Mouse (Mus musculus): ENCODE results near the gene Rcvrn. TPM values are rescaled to one million over a fixed set of nuclear protein-coding genes. Genes with fewer than 3 reads are reported as not detected.

Rcvrn gene
- polyA plus RNA-seq, 1 experiment from 2014 or later: not detected

GRCm38 (mm10) chr11:67653521-67654090 is 41.5 kb upstream of the Rcvrn start:
- H3K36me3 ChIP-seq (ENCODE audit: control insufficient read depth, insufficient read depth, low read length): no peaks in the 10 kb centered on the region
- no peak overlapping the region for H3K4me3 ChIP-seq (ENCODE audit: low read depth, low read length)
- H3K4me2 ChIP-seq: no peak overlapping the region
- H3K4me1 ChIP-seq (ENCODE audit: control insufficient read depth, insufficient read depth, low read length): peaks cover 6% of the 10 kb centered on the region; the same call in 1 of the 2 replicates
- H3K9ac ChIP-seq (ENCODE audit: low read depth, low read length): no peak overlapping the region
- no peak for ATAC-seq (replicated peaks; ENCODE audit: insufficient number of reproducible peaks, low FRiP score, low TSS enrichment)
- WGBS (ENCODE audit: insufficient replicate concordance): 76% methylated on average over 9 of the region's 9 CpGs
- no peaks in the 10 kb centered on the region for H3K9me3 ChIP-seq (replicated peaks; ENCODE audit: control insufficient read depth, low read length)
- H3K27ac ChIP-seq (ENCODE audit: low read depth, low read length): no peak overlapping the region
- 0 out of 2 replicates have a peak, but pooled peaks cover 3% of the 10 kb centered on the region for H3K27me3 ChIP-seq (ENCODE audit: control insufficient read depth, insufficient read depth, low read length)

GRCm38 (mm10) chr11:67654514-67654913 is 40.6 kb upstream of the Rcvrn start:
- 73% methylated on average over 4 of the region's 4 CpGs for WGBS (ENCODE audit: insufficient replicate concordance)
- Histone ChIP-seq H3K4me3 (ENCODE audit: low read depth, low read length) (no peak overlapping the region), H3K36me3 (ENCODE audit: control insufficient read depth, insufficient read depth, low read length) (no peaks in the 10 kb centered on the region), H3K4me1 (ENCODE audit: control insufficient read depth, insufficient read depth, low read length) (peaks cover 6% of the 10 kb centered on the region; the same call in 1 of the 2 replicates), H3K27me3 (ENCODE audit: control insufficient read depth, insufficient read depth, low read length) (0 out of 2 replicates have a peak, but pooled peaks cover 3% of the 10 kb centered on the region), H3K27ac (ENCODE audit: low read depth, low read length) (no peak overlapping the region), H3K9me3 (replicated peaks; ENCODE audit: control insufficient read depth, low read length) (no peaks in the 10 kb centered on the region), H3K9ac (ENCODE audit: low read depth, low read length) (no peak overlapping the region), H3K4me2 (no peak overlapping the region)
- ATAC-seq (replicated peaks; ENCODE audit: insufficient number of reproducible peaks, low FRiP score, low TSS enrichment): no peak

- H3K27me3 ChIP-seq (ENCODE audit: control insufficient read depth, insufficient read depth, low read length): 0 out of 2 replicates have a peak, but pooled peaks cover 3% of the 10 kb centered on the region
- 65% methylated on average over 17 of the region's 17 CpGs for WGBS (ENCODE audit: insufficient replicate concordance)
- no peaks in the 10 kb centered on the region for H3K36me3 ChIP-seq (ENCODE audit: control insufficient read depth, insufficient read depth, low read length)
- H3K4me2 ChIP-seq: no peak overlapping the region
- no peak for ATAC-seq (replicated peaks; ENCODE audit: insufficient number of reproducible peaks, low FRiP score, low TSS enrichment)
- H3K4me1 ChIP-seq (ENCODE audit: control insufficient read depth, insufficient read depth, low read length): peaks cover 6% of the 10 kb centered on the region; the same call in 1 of the 2 replicates
- no peak overlapping the region for H3K9ac ChIP-seq (ENCODE audit: low read depth, low read length)
- no peak overlapping the region for H3K4me3 ChIP-seq (ENCODE audit: low read depth, low read length)
- no peak overlapping the region for H3K27ac ChIP-seq (ENCODE audit: low read depth, low read length)
- no peaks in the 10 kb centered on the region for H3K9me3 ChIP-seq (replicated peaks; ENCODE audit: control insufficient read depth, low read length)
Measured at GRCm38 (mm10) chr11:67655236-67655959, 39.7 kb upstream of the Rcvrn start.

- Histone ChIP-seq H3K4me1 (ENCODE audit: control insufficient read depth, insufficient read depth, low read length) (peaks cover 6% of the 10 kb centered on the region; the same call in 1 of the 2 replicates), H3K27me3 (ENCODE audit: control insufficient read depth, insufficient read depth, low read length) (0 out of 2 replicates have a peak, but pooled peaks cover 3% of the 10 kb centered on the region), H3K4me2 (no peak overlapping the region), H3K9me3 (replicated peaks; ENCODE audit: control insufficient read depth, low read length) (no peaks in the 10 kb centered on the region), H3K27ac (ENCODE audit: low read depth, low read length) (no peak overlapping the region), H3K9ac (ENCODE audit: low read depth, low read length) (no peak overlapping the region), H3K36me3 (ENCODE audit: control insufficient read depth, insufficient read depth, low read length) (no peaks in the 10 kb centered on the region), H3K4me3 (ENCODE audit: low read depth, low read length) (no peak overlapping the region)
- ATAC-seq (replicated peaks; ENCODE audit: insufficient number of reproducible peaks, low FRiP score, low TSS enrichment): no peak
- 82% methylated on average over 7 of the region's 7 CpGs for WGBS (ENCODE audit: insufficient replicate concordance)
Measured at GRCm38 (mm10) chr11:67656366-67656765, 38.8 kb upstream of the Rcvrn start.

- H3K36me3 ChIP-seq (ENCODE audit: control insufficient read depth, insufficient read depth, low read length): no peaks in the 10 kb centered on the region
- no peak for ATAC-seq (replicated peaks; ENCODE audit: insufficient number of reproducible peaks, low FRiP score, low TSS enrichment)
- 0 out of 2 replicates have a peak, but pooled peaks cover 3% of the 10 kb centered on the region for H3K27me3 ChIP-seq (ENCODE audit: control insufficient read depth, insufficient read depth, low read length)
- H3K4me3 ChIP-seq (ENCODE audit: low read depth, low read length): no peak overlapping the region
- 81% methylated on average over 9 of the region's 9 CpGs for WGBS (ENCODE audit: insufficient replicate concordance)
- H3K27ac ChIP-seq (ENCODE audit: low read depth, low read length): no peak overlapping the region
- H3K9me3 ChIP-seq (replicated peaks; ENCODE audit: control insufficient read depth, low read length): no peaks in the 10 kb centered on the region
- peaks cover 6% of the 10 kb centered on the region; the same call in 1 of the 2 replicates for H3K4me1 ChIP-seq (ENCODE audit: control insufficient read depth, insufficient read depth, low read length)
- no peak overlapping the region for H3K9ac ChIP-seq (ENCODE audit: low read depth, low read length)
- no peak overlapping the region for H3K4me2 ChIP-seq
Measured at GRCm38 (mm10) chr11:67656811-67657210, 38.3 kb upstream of the Rcvrn start.

GRCm38 (mm10) chr11:67657685-67658382 is 37.3 kb upstream of the Rcvrn start:
- no peak for ATAC-seq (replicated peaks; ENCODE audit: insufficient number of reproducible peaks, low FRiP score, low TSS enrichment)
- no peaks in the 10 kb centered on the region for H3K9me3 ChIP-seq (replicated peaks; ENCODE audit: control insufficient read depth, low read length)
- H3K27ac ChIP-seq (ENCODE audit: low read depth, low read length): no peak overlapping the region
- H3K4me3 ChIP-seq (ENCODE audit: low read depth, low read length): no peak overlapping the region
- 0 out of 2 replicates have a peak, but pooled peaks cover 3% of the 10 kb centered on the region for H3K27me3 ChIP-seq (ENCODE audit: control insufficient read depth, insufficient read depth, low read length)
- H3K36me3 ChIP-seq (ENCODE audit: control insufficient read depth, insufficient read depth, low read length): no peaks in the 10 kb centered on the region
- 43% methylated on average over 11 of the region's 11 CpGs for WGBS (ENCODE audit: insufficient replicate concordance)
- H3K4me1 ChIP-seq (ENCODE audit: control insufficient read depth, insufficient read depth, low read length): 0 out of 2 replicates have a peak, but pooled peaks cover under 1% of the 10 kb centered on the region
- no peak overlapping the region for H3K9ac ChIP-seq (ENCODE audit: low read depth, low read length)
- no peak overlapping the region for H3K4me2 ChIP-seq

- ATAC-seq (replicated peaks; ENCODE audit: insufficient number of reproducible peaks, low FRiP score, low TSS enrichment): no peak
- H3K4me2 ChIP-seq: no peak overlapping the region
- 82% methylated on average over 8 of the region's 8 CpGs for WGBS (ENCODE audit: insufficient replicate concordance)
- H3K36me3 ChIP-seq (ENCODE audit: control insufficient read depth, insufficient read depth, low read length): no peaks in the 10 kb centered on the region
- no peaks in the 10 kb centered on the region for H3K4me1 ChIP-seq (ENCODE audit: control insufficient read depth, insufficient read depth, low read length)
- no peak overlapping the region for H3K4me3 ChIP-seq (ENCODE audit: low read depth, low read length)
- H3K27ac ChIP-seq (ENCODE audit: low read depth, low read length): no peak overlapping the region
- no peaks in the 10 kb centered on the region for H3K27me3 ChIP-seq (ENCODE audit: control insufficient read depth, insufficient read depth, low read length)
- H3K9ac ChIP-seq (ENCODE audit: low read depth, low read length): no peak overlapping the region
- H3K9me3 ChIP-seq (replicated peaks; ENCODE audit: control insufficient read depth, low read length): no peaks in the 10 kb centered on the region
Measured at GRCm38 (mm10) chr11:67661465-67661864, 33.7 kb upstream of the Rcvrn start.

- Histone ChIP-seq H3K4me2 (no peak overlapping the region), H3K27ac (ENCODE audit: low read depth, low read length) (no peak overlapping the region), H3K4me3 (ENCODE audit: low read depth, low read length) (no peak overlapping the region), H3K36me3 (ENCODE audit: control insufficient read depth, insufficient read depth, low read length) (no peaks in the 10 kb centered on the region), H3K9ac (ENCODE audit: low read depth, low read length) (no peak overlapping the region), H3K9me3 (replicated peaks; ENCODE audit: control insufficient read depth, low read length) (no peaks in the 10 kb centered on the region), H3K27me3 (ENCODE audit: control insufficient read depth, insufficient read depth, low read length) (no peaks in the 10 kb centered on the region), H3K4me1 (ENCODE audit: control insufficient read depth, insufficient read depth, low read length) (peaks cover 3% of the 10 kb centered on the region; the same call in 1 of the 2 replicates)
- 92% methylated on average over 4 of the region's 4 CpGs for WGBS (ENCODE audit: insufficient replicate concordance)
- no peak for ATAC-seq (replicated peaks; ENCODE audit: insufficient number of reproducible peaks, low FRiP score, low TSS enrichment)
Measured at GRCm38 (mm10) chr11:67663437-67663836, 31.7 kb upstream of the Rcvrn start.
